Mouse (Mus musculus) left cerebral cortex, adult 11 months (tissue): ENCODE results near the gene Nkain1.

Experiments used
- DNase-seq: peaks from one replicate; pipeline ENCODE4 v3.0.0; 2022; ENCODE audit warnings: low spot score

The Nkain1 gene

GRCm38 (mm10) chr4:130550511-130550910, 23.5 kb downstream of the Nkain1 start:
- DNase-seq, result no peak

DNA sequence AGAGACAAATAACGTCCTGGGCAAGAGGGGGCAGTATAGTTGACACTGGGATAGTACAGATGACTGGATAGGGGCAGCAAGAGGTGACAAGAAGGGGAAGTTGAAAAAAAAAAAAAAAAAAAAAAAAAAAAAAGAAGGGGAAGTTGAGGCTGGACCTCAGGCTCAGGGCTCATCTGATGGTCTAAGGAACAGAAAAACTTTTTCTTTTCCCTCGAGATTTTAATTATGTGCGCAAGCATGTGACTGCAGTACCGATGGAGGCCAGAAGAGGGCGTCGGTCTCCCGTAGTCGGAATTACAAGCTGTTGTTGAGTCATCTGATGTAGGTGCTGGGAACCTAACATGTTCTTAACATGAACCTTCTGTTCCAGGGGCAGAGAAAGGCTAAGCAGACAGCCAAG, 24.8 kb downstream of the Nkain1 start:
- no peak for DNase-seq

DNA sequence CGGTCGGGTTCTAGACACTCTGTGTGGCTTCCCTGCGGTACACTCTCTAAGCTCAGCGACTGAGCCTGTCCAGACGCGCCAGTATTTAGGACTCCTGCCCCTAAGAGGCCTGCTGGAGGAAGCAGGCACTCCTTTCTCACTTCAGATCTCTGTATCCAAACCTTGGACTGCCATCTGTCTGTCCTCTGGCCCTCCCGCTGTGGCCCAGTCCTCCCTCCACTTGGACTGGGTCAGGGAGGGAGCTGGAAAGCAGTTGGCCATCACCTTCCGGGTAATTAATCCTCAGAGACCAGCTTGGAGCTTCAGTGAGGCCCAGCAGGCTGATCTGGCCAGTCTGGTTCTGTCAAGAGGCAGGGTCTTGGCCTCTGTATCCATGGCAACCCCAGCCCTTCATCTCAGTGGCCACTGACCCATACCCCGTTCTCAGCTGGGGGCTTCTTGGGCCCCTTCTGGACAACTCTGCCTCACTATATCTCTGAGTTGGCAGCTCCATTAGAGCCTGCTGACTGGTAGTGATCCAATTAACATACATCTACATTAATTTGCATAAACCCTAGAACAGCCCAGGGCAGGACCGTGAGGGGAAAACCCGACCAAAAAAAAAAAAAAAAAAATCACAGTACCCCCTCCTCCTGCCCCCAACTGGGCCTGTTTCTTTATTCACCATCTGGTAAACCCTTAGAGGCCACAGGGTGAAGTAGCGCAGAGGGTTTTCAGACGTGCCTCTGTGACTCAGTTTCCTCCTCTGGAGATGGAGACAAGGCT, 27.0 kb downstream of the Nkain1 start:
- no peak for DNase-seq

DNA sequence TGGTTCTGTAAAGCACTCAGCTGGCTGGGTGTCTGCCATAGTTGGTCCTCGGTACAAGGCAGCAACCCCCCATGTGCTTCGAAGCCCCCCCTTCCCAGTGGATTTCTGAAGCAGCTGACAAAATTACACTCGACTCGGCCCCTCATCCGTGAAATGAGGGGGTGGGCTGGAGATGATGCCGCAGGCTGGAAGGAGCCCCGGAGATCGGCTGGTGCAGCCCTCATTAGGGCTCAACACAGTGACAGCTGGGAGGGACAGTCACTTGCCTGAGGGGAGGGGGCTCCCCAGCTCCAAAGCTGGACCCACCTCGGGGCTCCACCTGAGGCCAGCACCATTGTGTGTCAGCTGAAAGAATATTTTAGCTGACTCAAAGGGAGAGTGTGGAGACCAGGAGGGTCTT, 29.6 kb downstream of the Nkain1 start:
- no peak for DNase-seq

DNA sequence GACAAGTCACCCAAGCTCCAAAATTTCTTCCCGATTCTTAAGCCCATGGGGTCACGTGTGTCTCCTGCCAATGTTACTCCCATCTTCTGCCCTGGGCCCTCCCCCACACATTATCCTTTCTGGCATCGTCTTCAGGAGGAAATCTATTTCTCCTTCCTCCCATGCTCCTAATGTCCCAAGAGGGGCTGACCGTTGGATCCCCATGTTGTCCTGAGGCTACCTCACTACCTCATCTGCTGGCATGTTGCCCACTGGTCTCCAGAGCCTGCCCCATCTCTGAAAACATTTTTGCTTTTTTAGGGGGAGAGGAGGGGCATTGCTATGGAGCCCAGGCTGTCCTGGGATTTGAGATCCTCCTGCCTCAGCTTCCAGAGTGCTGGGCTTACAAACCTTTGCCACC, 30.9 kb downstream of the Nkain1 start:
- no peak for DNase-seq

DNA sequence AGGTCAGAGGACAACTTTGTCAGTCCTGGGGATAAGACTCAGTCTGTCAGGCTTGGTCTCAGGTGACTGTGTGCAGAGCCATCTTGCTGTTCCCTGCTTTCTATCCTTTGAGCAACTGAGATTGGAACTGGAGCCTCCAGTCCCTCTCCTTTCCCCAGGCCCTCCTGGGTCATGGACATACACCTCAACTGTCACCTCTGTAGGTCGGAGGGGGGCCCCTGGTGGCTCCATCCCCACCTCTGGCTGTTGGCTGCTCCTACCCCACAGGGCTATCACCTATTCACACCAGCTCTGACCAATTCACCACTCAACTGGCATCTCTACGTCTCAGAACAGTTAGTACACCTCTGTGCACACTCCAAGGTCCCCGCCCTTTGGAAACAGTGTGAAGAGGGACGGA, 33.1 kb downstream of the Nkain1 start:
- DNase-seq, result no peak

DNA sequence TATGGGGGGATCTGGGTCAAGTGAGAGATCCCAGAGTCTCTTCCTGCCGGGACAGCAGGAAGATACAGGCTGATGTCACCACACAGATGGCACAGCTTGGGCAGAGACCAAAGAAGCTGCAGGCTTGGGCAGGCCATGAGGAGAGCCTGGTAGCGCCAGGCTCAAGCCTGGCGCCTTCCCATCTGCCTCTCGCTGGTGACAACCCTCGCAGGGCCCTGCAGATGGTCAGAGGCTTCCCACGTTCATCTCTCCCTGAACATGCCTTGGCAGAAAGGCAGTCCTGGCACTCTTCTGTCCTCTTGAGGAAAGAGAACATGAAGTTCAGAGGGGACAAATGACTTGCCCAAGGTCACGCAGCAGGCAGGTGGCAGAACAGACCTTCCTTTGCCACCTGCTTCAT, 34.3 kb downstream of the Nkain1 start:
- DNase-seq, result peak; percentile 40

DNA sequence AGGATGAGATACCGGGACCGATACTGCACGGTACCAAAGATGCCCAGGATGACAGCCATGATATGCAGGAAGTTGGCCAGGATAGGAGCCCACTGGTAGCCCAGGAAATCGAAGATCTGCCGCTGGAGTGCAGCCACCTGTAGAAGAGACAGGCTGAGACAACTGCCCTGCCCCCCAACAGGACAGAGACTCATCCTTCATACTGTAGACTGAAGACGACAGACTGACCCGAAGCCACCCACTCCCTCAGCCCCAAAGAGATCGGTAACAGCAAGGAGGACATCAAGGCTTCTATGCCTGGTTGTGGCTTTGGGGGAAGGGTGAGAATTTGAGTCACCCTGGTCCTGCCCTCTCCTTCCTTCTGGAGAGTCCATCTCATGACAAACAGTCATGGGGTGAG, 34.9 kb downstream of the Nkain1 start:
- no peak for DNase-seq

DNA sequence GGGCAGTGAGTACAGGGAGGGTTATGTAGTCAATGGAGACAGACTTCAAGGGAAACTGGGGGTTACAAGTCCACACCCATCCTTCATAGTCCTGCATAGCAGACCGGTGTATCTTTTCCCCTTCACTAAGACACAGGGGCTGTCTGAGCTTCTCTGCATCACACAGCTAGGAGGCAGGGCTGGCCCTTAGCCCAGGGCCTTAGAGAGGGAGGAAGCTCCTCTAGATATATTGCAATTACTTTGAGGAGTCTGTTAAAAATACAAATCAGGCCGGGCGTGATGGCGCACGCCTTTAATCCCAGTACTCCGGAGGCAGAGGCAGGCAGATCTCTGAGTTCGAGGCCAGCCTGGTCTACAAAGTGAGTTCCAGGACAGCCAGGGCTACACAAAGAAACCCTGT, 36.6 kb downstream of the Nkain1 start:
- DNase-seq, result no peak

DNA sequence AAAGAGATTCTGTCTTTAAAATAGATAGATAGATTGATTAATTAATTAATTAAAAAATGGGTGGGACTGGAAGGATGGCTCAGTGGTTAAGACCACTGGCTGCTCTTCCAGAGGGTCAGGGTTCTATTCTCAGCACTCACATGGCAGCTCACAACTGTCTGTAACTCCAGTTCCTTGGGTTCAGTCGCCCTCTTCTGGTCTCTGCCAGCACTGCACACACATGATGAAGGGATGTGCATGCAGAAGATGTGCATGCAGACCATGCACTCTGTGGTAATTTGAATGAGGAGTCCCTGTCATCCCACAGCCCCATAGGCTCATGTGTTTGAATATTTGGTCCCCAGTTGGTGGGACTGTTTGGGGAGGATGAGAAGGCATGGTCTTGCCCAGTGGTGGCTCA, 38.2 kb downstream of the Nkain1 start:
- DNase-seq, result no peak

GRCm38 (mm10) chr4:130533975-130534374, 40.0 kb downstream of the Nkain1 start:
- peak; percentile 83 for DNase-seq

- no peak for DNase-seq
Observed at GRCm38 (mm10) chr4:130532347-130532746, 41.6 kb downstream of the Nkain1 start.

DNA sequence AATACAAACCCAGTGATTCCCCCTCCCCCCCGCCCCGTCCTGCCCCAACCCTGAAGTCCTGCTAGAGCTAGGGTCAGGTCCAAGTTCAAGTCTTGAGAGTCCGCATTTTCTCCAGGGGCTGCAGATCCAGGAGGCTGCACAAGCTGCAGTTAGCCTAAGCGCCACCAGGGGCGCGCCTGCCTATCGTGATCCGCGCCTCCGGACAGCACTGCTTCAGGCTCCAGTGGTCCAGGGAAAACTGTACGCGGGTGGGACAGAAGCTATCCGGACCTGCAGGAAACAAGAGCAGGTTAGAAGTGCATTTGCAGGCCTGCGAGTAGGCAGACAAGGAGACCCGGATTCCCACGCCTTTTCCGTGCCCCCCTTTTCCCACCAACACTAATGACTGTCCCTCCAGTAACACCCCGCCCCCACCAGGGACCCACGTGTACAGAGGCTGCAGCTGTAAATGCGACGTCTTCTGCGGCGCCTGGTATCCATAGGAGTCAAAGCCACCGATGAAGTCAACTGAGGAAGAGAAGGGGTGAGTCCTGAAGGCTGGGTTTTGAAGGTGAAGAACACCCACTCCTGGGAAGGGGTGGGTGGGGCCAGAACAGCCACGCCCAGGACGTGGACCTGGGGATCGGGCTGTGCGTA, 42.2 kb downstream of the Nkain1 start:
- DNase-seq, result no peak

DNA sequence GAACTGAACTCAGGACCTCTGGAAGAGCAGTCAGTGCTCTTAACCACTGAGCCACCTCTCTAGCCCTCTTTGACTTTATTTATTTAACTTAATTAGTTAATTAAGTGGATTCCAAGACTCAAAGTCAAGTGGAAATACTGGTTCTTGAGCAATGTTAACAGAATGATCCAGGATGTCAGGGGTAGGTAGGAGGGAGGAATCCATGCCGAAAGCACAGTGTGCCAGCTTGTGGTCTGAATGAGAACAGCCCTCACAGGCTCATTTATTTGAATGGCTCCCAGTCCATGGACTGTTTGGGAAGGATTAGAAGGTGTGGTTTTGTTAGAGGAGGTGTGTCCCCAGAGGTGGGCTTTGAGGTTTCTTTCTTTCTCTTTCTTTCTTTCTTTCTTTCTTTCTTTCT, 46.2 kb downstream of the Nkain1 start:
- DNase-seq, result no peak

- DNase-seq, result no peak
Observed at GRCm38 (mm10) chr4:130525041-130525440, 48.9 kb downstream of the Nkain1 start.

GRCm38 (mm10) chr4:130521466-130521865, 52.5 kb downstream of the Nkain1 start:
- DNase-seq, result no peak

DNA sequence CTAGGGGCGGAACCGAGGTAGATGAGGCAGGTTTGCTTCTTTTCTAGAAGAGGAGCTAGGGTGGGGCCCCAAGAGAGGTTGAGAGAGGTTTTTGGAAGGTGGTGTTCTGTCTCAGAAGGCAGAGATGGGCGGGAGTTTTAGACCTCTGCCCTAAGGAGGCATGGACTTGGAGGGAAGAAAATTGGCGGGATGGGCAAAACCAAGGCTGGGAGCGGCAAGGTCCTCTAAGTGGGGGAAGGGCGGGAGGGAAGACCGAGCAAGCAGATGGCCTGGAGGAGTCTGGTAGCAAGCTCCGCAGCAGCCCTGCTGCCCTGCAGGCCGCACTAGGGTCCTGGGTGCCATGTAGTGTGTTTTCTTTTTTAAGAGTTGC, 53.5 kb downstream of the Nkain1 start:
- no peak for DNase-seq

- DNase-seq, result peak; percentile 85
Observed at GRCm38 (mm10) chr4:130519567-130520481, 54.1 kb downstream of the Nkain1 start.

DNA sequence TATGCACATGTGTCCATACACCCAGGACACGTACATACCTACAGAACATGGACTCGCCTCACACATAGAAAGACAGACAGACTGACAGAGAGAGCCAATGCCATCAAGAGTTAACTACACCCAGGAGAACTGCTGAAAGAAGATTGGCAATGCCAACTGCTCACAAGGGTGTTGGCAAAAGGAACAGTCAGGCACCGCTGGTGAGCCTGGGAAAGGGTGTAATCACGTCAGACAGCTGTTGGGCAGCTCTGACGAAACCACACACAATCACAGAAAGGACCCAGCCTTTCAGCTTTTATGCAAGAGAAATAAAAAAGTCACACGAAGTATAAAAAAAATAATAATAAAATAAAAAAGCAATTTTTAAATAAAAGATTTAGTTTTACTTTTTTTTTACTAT, 57.5 kb downstream of the Nkain1 start:
- no peak for DNase-seq
